Mouse (Mus musculus) layer of hippocampus, adult 18-20 months (tissue): ENCODE data around the gene Hey2. TPM values are rescaled to one million over a fixed set of nuclear protein-coding genes. Genes with fewer than 3 reads are reported as not detected.

ENCODE experiments used
- DNase-seq, 2 experiments: peaks; one replicate each; pipeline ENCODE4 v3.0.0; 2022; ENCODE audit warnings: low spot score in 2 of 2
- total RNA-seq, 2 experiments: library from RNA; stranded (reverse); gene quantifications; 2 replicates each; pipeline ENCODE4 v1.2.3; 2021

Gene Hey2
- total RNA-seq, 2 experiments from 2014 or later: 7.0 to 7.8 TPM

DNA sequence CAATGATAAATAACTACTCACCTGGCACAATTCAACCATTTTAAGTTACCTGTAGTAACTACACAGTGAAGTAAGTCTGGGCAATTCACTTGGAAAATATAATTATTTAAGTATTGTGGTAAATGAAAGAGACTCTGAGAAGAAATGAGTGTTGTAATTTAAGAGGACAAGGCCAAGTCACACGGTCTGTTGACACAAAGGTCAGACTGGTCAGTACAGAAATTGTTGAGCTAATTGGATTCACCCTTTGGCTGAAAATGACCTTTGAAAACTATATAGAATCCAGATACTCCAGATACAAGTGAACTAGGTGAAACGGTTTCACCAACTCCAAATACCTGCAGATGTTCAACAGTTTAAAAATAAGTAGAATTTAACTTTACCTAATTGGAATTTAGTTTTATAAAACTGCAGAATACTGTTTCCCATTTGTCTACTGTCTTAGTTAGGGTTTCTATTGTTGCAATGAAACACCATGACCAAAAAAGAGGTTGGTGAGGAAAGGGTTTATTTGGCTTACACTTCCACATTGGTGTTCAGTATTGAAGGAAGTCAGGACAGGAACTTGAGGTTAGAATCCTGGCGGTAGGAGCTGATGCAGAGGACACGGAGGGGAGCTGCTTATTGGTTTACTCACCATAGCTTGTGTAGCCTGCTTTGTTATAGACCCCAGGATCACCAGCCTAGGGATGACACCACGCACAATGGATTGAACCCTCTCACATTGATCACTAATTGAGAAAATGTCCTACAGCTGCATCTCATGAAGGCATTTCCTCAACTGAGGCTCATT is 45.9 kb downstream of the Hey2 start:
- DNase-seq: no peak

DNA sequence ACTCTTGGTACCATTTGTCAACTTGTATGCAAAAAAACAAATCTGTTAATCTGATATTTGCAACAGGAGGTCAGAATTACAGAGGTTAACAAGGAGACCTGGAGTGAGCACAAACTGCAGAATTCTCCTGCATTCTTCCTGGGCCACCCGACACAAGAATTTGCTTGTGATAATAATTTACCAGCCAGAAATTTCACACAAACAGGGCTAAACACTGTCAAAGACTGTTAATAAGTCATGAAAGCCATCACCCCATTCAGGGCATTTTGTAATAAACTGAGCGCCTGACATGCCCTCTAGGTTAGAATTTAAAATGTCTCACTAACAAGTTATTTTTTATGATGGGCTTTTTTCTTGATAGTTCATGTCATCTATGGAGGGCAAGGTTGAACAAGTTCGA is 51.6 kb downstream of the Hey2 start:
- DNase-seq: no peak

DNA sequence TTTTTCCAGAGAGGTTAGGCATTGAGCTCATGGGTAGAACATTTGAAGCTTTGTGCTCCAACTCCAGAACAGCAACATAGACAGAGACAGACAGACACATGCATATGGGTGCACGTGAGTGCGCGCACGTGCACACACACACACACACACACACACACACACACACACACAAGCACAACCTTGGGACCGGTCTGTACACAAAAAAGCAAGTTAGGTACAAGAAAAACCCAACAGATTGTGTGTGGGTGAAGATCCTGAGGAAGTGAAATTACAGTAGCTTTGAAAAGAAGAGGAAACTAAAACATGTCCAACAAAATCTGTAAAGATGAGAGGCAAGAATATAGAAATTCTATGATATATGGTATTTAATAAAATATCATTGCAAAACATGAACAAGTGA is 53.1 kb downstream of the Hey2 start:
- no peak for DNase-seq

DNA sequence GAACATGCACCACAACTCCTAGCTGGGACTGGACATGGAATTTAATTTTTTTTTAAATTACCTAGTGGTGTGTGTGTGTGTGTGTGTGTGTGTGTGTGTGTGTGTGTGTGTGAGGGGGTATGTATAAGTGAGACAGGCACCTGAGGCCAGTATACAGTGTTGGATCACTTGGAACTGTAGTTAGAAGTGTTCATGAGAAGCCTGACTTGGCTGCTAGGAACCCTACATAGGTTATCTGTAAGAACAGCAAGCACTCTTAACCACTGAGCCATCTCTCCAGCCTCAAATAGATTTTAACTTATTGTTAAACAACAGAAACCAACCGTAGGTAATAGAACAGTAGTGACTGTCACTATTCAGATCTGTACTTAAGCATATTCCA is 54.3 kb downstream of the Hey2 start:
- DNase-seq: no peak

DNA sequence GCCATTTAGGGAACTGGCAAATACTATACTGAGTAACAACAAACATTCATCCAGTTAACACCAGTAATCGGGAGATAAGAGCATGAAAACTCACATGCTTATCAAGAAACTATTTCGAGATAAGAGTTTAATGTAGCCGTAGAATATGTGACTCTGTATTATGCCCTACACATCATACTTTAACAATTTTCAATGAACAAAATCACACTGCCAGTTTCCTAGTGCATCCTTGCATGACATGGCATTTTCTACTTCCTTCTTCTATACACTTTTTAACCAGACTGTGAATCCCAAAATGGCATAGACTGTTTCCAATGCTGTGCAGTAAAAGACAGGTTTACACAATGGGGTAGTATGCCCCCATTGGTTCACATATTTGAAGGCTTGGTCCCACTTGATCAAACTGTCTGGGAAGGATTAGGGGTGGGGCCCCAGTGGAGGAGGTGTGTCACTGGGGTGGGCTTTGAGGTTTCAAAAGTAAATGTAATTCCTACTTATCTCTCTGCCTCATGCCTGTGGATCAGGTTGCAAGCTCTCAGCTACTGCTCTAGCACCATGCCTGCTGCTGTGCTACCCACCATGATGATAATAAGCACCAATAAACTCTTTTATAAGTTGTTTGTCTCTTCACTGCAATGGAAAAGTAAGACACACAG is 54.8 kb downstream of the Hey2 start:
- no peak for DNase-seq

DNA sequence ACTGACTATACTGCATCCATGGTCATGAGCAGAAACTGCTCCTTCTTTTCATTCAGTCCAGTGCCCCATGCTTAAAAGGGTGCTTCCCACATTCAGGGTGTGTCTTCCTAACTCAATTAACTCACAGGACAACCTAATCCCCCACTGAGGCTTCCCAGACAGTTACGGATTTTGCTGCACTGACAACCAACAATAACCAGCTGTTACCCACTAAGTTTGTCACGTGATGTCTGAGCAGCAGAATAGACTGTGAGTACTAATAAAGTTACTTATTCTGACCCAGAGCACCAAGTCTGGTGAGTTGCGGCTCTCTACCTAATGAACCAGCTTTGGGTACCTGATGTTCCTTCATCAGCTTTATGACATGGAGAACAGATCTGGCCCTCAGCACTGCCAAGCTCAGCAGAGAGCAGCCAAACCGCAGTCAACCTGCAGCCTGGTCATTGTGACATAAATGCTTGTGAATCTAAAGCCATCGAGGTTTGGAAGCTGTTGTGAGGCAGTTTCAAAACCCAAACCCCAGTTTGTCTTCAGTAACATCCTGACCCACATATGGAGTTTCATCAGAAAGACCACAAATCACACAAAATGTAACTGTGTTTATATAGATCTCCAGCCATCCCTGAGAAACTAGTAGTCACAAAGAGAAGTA is 56.4 kb downstream of the Hey2 start:
- DNase-seq: no peak

Other genes starting within 250 kb of the Hey2 start
- 1 to 10 TPM; 6.9 to 9.5 TPM for gene Trmt11, start 242.1 kb downstream of the Hey2 start, total RNA-seq
- 10 to 100 TPM; 32.6 to 41.1 TPM for gene Hint3, start 213.2 kb downstream of the Hey2 start, total RNA-seq
- gene Ncoa7, start 39.5 kb downstream of the Hey2 start, total RNA-seq: 100 to 1,000 TPM in 1 of 2 experiments, 10 to 100 TPM in 1; 94.7 to 100 TPM